Mouse (Mus musculus) kidney, postnatal 0 days (tissue): ENCODE measurements around the gene Rnf26. TPM values are rescaled to one million over a fixed set of nuclear protein-coding genes. Genes with fewer than 3 reads are reported as not detected.

ENCODE experiments used
- ATAC-seq: fragments of 200-750 bp; cut with Nextera tagmentation; replicated peaks from 2 replicates; pipeline ENCODE4 v1.8.0; 2017; ENCODE audit warnings: low read depth, moderate number of reproducible peaks, moderate TSS enrichment, moderate library complexity; ENCODE audit not compliant: low FRiP score
- DNase-seq: peaks from one replicate; pipeline ENCODE4 v3.0.0-alpha.2; 2016; ENCODE audit warnings: low spot score
- H3K27ac ChIP-seq: fragments of 300-500 bp; sonication (generic); 2 replicates; pipeline ENCODE4 v1.5.1; 2014; ENCODE audit warnings: mild to moderate bottlenecking
- H3K27me3 ChIP-seq: fragments of 300-500 bp; sonication (generic); 2 replicates; pipeline ENCODE4 v1.6.1; 2014; ENCODE audit warnings: low read length, mixed read lengths; ENCODE audit not compliant: insufficient read depth
- H3K36me3 ChIP-seq: fragments of 300-500 bp; sonication (generic); 2 replicates; pipeline ENCODE4 v1.6.1; 2014; ENCODE audit warnings: low read length, mixed read lengths; ENCODE audit not compliant: insufficient read depth
- H3K4me1 ChIP-seq: fragments of 300-500 bp; sonication (generic); replicated peaks from 2 replicates; pipeline ENCODE4 v1.6.1; 2014; ENCODE audit warnings: antibody characterized with exemption, low read length, mixed read lengths; ENCODE audit not compliant: insufficient read depth
- H3K4me2 ChIP-seq: fragments of 300-500 bp; sonication (generic); 2 replicates; pipeline ENCODE4 v1.6.1; 2014; ENCODE audit warnings: mild to moderate bottlenecking, low read length, moderate library complexity, mixed read lengths
- H3K4me3 ChIP-seq: fragments of 300-500 bp; sonication (generic); replicated peaks from 2 replicates; pipeline ENCODE4 v1.5.1; 2014; ENCODE audit warnings: low read depth, low read length
- H3K9ac ChIP-seq: fragments of 300-500 bp; sonication (generic); 2 replicates; pipeline ENCODE4 v1.6.1; 2014; ENCODE audit warnings: low read depth, low read length
- H3K9me3 ChIP-seq: fragments of 300-500 bp; sonication (generic); replicated peaks from 2 replicates; pipeline ENCODE4 v1.6.1; 2016; ENCODE audit warnings: low read length, inconsistent platforms, mixed read lengths
- CTCF ChIP-seq: IDR thresholded peaks from 2 replicates; pipeline ENCODE4 v1.5.1; 2016; ENCODE audit warnings: antibody characterized with exemption, low read depth, mild to moderate bottlenecking, moderate library complexity
- WGBS: fragments of 180-500 bp; shearing (Covaris S2); extraction: QIAGEN DNeasy Blood & Tissue Kit; methylation state at CpG from one replicate; pipeline ENCODE4 v1.1.7; 2014; 5-methylcytosine and 5-hydroxymethylcytosine counted together
- polyA plus RNA-seq: library from polyadenylated mRNA; unstranded; fragments of >200 nt; fragmentation: Nextera tagmentation; extraction: Ambion mirVana; gene quantifications from 2 replicates; pipeline ENCODE4 v1.2.1, GENCODE M21; 2015

Gene Rnf26
- polyA plus RNA-seq, 1 experiment from 2014 or later, result 46.6 TPM

- DNase-seq, result no peak
- Histone ChIP-seq H3K4me3 (no peak overlapping the region), H3K27me3 (peaks cover 5% of the 10 kb centered on the region), H3K4me1 (peaks cover under 1% of the 10 kb centered on the region; the same call in 1 of the 2 replicates), H3K9ac (no peak overlapping the region), H3K4me2 (no peak overlapping the region), H3K36me3 (no peaks in the 10 kb centered on the region), H3K9me3 (no peaks in the 10 kb centered on the region), H3K27ac (no peak overlapping the region)
- TF ChIP-seq CTCF, result no peak
- no peak for ATAC-seq
- 59% methylated on average over 15 of the region's 15 CpGs for WGBS
Measured at GRCm38 (mm10) chr9:44048541-44049380, 64.6 kb downstream of the Rnf26 start.

- Histone ChIP-seq H3K27me3 (peaks cover 9% of the 10 kb centered on the region), H3K36me3 (no peaks in the 10 kb centered on the region), H3K4me2 (no peak overlapping the region), H3K9me3 (no peaks in the 10 kb centered on the region), H3K27ac (no peak overlapping the region), H3K4me3 (no peak overlapping the region), H3K4me1 (peaks cover 10% of the 10 kb centered on the region; the same call in 1 of the 2 replicates), H3K9ac (no peak overlapping the region)
- no peak for ATAC-seq
- DNase-seq, result no peak
- TF ChIP-seq CTCF, result no peak
- 80% methylated on average over 14 of the region's 14 CpGs for WGBS
Measured at GRCm38 (mm10) chr9:44047571-44048490, 65.5 kb downstream of the Rnf26 start.

GRCm38 (mm10) chr9:44047071-44047470, 66.2 kb downstream of the Rnf26 start:
- no peak overlapping the region for H3K27ac ChIP-seq
- H3K4me3 ChIP-seq, result no peak overlapping the region
- no peak for ATAC-seq
- H3K9me3 ChIP-seq, result no peaks in the 10 kb centered on the region
- no peak for TF ChIP-seq CTCF
- no peak overlapping the region for H3K9ac ChIP-seq
- 41% methylated on average over 6 of the region's 6 CpGs for WGBS
- no peak overlapping the region for H3K4me2 ChIP-seq
- no peaks in the 10 kb centered on the region for H3K36me3 ChIP-seq
- DNase-seq, result no peak
- H3K27me3 ChIP-seq, result peaks cover 9% of the 10 kb centered on the region
- H3K4me1 ChIP-seq, result peaks cover 11% of the 10 kb centered on the region; the same call in 1 of the 2 replicates

GRCm38 (mm10) chr9:44046426-44046825, 66.9 kb downstream of the Rnf26 start:
- 85% methylated on average over 12 of the region's 12 CpGs for WGBS
- TF ChIP-seq CTCF, result no peak
- no peak overlapping the region for H3K27ac ChIP-seq

GRCm38 (mm10) chr9:44045884-44046272, 67.4 kb downstream of the Rnf26 start:
- Histone ChIP-seq H3K4me3 (no peak overlapping the region), H3K36me3 (no peaks in the 10 kb centered on the region), H3K27ac (no peak overlapping the region), H3K27me3 (peaks cover 9% of the 10 kb centered on the region), H3K9ac (no peak overlapping the region), H3K4me1 (peaks cover 11% of the 10 kb centered on the region; the same call in 1 of the 2 replicates), H3K9me3 (no peaks in the 10 kb centered on the region), H3K4me2 (no peak overlapping the region)
- no peak for ATAC-seq
- no peak for TF ChIP-seq CTCF
- 79% methylated on average over 5 of the region's 5 CpGs for WGBS
- no peak for DNase-seq

More at GRCm38 (mm10) chr9:44046426-44046825, 66.9 kb downstream of the Rnf26 start:
- H3K36me3 ChIP-seq, result no peaks in the 10 kb centered on the region
- no peaks in the 10 kb centered on the region for H3K9me3 ChIP-seq
- H3K4me3 ChIP-seq, result no peak overlapping the region
- peaks cover 11% of the 10 kb centered on the region; the same call in 1 of the 2 replicates for H3K4me1 ChIP-seq
- ATAC-seq (no peak), DNase-seq (no peak)
- peaks cover 9% of the 10 kb centered on the region for H3K27me3 ChIP-seq
- H3K4me2 ChIP-seq, result no peak overlapping the region
- no peak overlapping the region for H3K9ac ChIP-seq

Other genes with a start within 250 kb of the Rnf26 start
- 9.9 and 13.6 TPM in 2 replicates for gene Thy1, start 70.1 kb downstream of the Rnf26 start, polyA plus RNA-seq
- gene Usp2, start 46.5 kb downstream of the Rnf26 start, polyA plus RNA-seq, result 62.9 and 72.1 TPM in 2 replicates
- gene Mfrp, start 11.8 kb downstream of the Rnf26 start, polyA plus RNA-seq, result 0.11 and 0.16 TPM in 2 replicates
- gene C1qtnf5, start 6.3 kb downstream of the Rnf26 start, polyA plus RNA-seq, result 9.7 and 12.3 TPM in 2 replicates
- gene Gm49380, start within 50 bp of the Rnf26 start, polyA plus RNA-seq, result not detected in 2 replicates
- gene Mcam, start 21.0 kb upstream of the Rnf26 start, polyA plus RNA-seq, result 46.3 and 46.6 TPM in 2 replicates
- gene Cbl, start 120.5 kb upstream of the Rnf26 start, polyA plus RNA-seq, result 9.9 and 10.4 TPM in 2 replicates
- gene Ccdc153, start 127.2 kb upstream of the Rnf26 start, polyA plus RNA-seq, result not detected in 2 replicates
- 16.0 and 16.7 TPM in 2 replicates for gene Pdzd3, start 138.0 kb upstream of the Rnf26 start, polyA plus RNA-seq
- gene Nlrx1, start 155.1 kb upstream of the Rnf26 start, polyA plus RNA-seq, result 6.8 and 7.2 TPM in 2 replicates
- 1.0 and 1.6 TPM in 2 replicates for gene Abcg4, start 175.1 kb upstream of the Rnf26 start, polyA plus RNA-seq
- 14.9 and 18.5 TPM in 2 replicates for gene Hinfp, start 192.2 kb upstream of the Rnf26 start, polyA plus RNA-seq
- 11.6 and 13.0 TPM in 2 replicates for gene C2cd2l, start 206.8 kb upstream of the Rnf26 start, polyA plus RNA-seq
- 32.2 and 33.6 TPM in 2 replicates for gene Dpagt1, start 212.5 kb upstream of the Rnf26 start, polyA plus RNA-seq
- 186 and 205 TPM in 2 replicates for gene H2afx, start 221.2 kb upstream of the Rnf26 start, polyA plus RNA-seq
- 88.2 and 95.8 TPM in 2 replicates for gene Hmbs, start 230.7 kb upstream of the Rnf26 start, polyA plus RNA-seq
- 30.3 and 31.1 TPM in 2 replicates for gene Vps11, start 248.2 kb upstream of the Rnf26 start, polyA plus RNA-seq